Mouse (Mus musculus): ENCODE results near the gene Cst10.

Cst10 gene

GRCm38 (mm10) chr2:149404757-149405156, at the start of gene Cst10:
Gene Cst10, plus strand, starts transcription at chr2:149405057.
- no peak for DNase-seq

- DNase-seq: no peak
These were observed 11.9 kb upstream of the Cst10 start for GRCm38 (mm10) chr2:149392951-149393350.

GRCm38 (mm10) chr2:149422564-149422963, 17.7 kb downstream of the Cst10 start:
- peak; percentile 3 for DNase-seq

Data from cerebellum, adult 11-12 months (tissue).